Mouse (Mus musculus): Measurements from ENCODE around the gene Ndufaf3.

GRCm38 (mm10) chr9:108560227-108560841 is 6.9 kb downstream of the Ndufaf3 start, which contains the start of gene Impdh2:
- TF ChIP-seq GATA1 (IDR thresholded peaks at IDR 0.05; ENCODE audit: borderline replicate concordance, low read length): no peak
- no peak for TF ChIP-seq CTCF (IDR thresholded peaks at IDR 0.05; ENCODE audit: low read depth, low read length)
- no peak for TF ChIP-seq GATA2 (IDR thresholded peaks at IDR 0.05; ENCODE audit: borderline replicate concordance, low read depth, low read length)
- TF ChIP-seq TAL1 (conservative IDR thresholded peaks at IDR 0.05; ENCODE audit: low read depth, low read length): no peak; the same call in 1 of the 2 replicates
